Mouse (Mus musculus): Measurements from ENCODE around the gene Setdb1.
"Not testable (repeated sequence)": the region's sequence is repeated elsewhere in the genome, so short reads cannot be mapped to it uniquely, and the experiment has no call there.

The Setdb1 gene

GRCm38 (mm10) chr3:95356701-95357449 lies at the start of gene Setdb1:
TSS of gene Setdb1 (minus strand) at chr3:95357202.
- peak; percentile 99 for DNase-seq (ENCODE audit: low spot score)

GRCm38 (mm10) chr3:95402741-95403140 lies 45.7 kb upstream of the Setdb1 start, which contains the start of gene 4930558C23Rik:
TSS of gene 4930558C23Rik (minus strand) at chr3:95402841.
- no peak for DNase-seq (ENCODE audit: low spot score)

- DNase-seq (ENCODE audit: low spot score) = peak; percentile 12
Observed at GRCm38 (mm10) chr3:95394385-95394784, 37.4 kb upstream of the Setdb1 start.

GRCm38 (mm10) chr3:95385401-95386075 lies 28.5 kb upstream of the Setdb1 start:
- no peak for DNase-seq (ENCODE audit: low spot score)

- no peak for DNase-seq (ENCODE audit: low spot score)
Observed at GRCm38 (mm10) chr3:95373208-95373607, 16.2 kb upstream of the Setdb1 start.

- DNase-seq (ENCODE audit: low spot score) = no peak
Observed at GRCm38 (mm10) chr3:95370101-95370500, 13.1 kb upstream of the Setdb1 start.

GRCm38 (mm10) chr3:95360276-95360675 lies 3.3 kb upstream of the Setdb1 start:
- not testable (repeated sequence) for DNase-seq (ENCODE audit: low spot score)

GRCm38 (mm10) chr3:95357746-95358145 lies 744 bp upstream of the Setdb1 start:
- DNase-seq (ENCODE audit: low spot score) = no peak

GRCm38 (mm10) chr3:95355911-95356544 lies 974 bp downstream of the Setdb1 start:
- not testable (repeated sequence) for DNase-seq (ENCODE audit: low spot score)

GRCm38 (mm10) chr3:95349491-95349890 lies 7.5 kb downstream of the Setdb1 start:
- DNase-seq (ENCODE audit: low spot score) = peak; percentile 54

- not testable (repeated sequence) for DNase-seq (ENCODE audit: low spot score)
Observed at GRCm38 (mm10) chr3:95348343-95348742, 8.7 kb downstream of the Setdb1 start.

GRCm38 (mm10) chr3:95346454-95346853 lies 10.5 kb downstream of the Setdb1 start:
- DNase-seq (ENCODE audit: low spot score) = no peak

GRCm38 (mm10) chr3:95343356-95344000 lies 13.5 kb downstream of the Setdb1 start:
- not testable (repeated sequence) for DNase-seq (ENCODE audit: low spot score)

- no peak for DNase-seq (ENCODE audit: low spot score)
Observed at GRCm38 (mm10) chr3:95338251-95338650, 18.8 kb downstream of the Setdb1 start.

- DNase-seq (ENCODE audit: low spot score) = no peak
Observed at GRCm38 (mm10) chr3:95337345-95337744, 19.7 kb downstream of the Setdb1 start.

- DNase-seq (ENCODE audit: low spot score) = no peak
Observed at GRCm38 (mm10) chr3:95331528-95331927, 25.5 kb downstream of the Setdb1 start.

GRCm38 (mm10) chr3:95328803-95329404 lies 28.1 kb downstream of the Setdb1 start:
- DNase-seq (ENCODE audit: low spot score) = no peak

GRCm38 (mm10) chr3:95324454-95325144 lies 32.4 kb downstream of the Setdb1 start:
- DNase-seq (ENCODE audit: low spot score) = no peak

GRCm38 (mm10) chr3:95323429-95323828 lies 33.6 kb downstream of the Setdb1 start:
- no peak for DNase-seq (ENCODE audit: low spot score)

GRCm38 (mm10) chr3:95319701-95320625 lies 37.0 kb downstream of the Setdb1 start:
- no peak for DNase-seq (ENCODE audit: low spot score)

Data from retina, embryonic 14.5 days (tissue).